Mouse (Mus musculus) urinary bladder, adult 18-20 months (tissue): ENCODE data around the gene Tbcb.
"Not testable (repeated sequence)": the region's sequence is repeated elsewhere in the genome, so short reads cannot be mapped to it uniquely, and the experiment has no call there.

Source experiments
- DNase-seq, 2 experiments: peaks; one replicate each; pipeline ENCODE4 v3.0.0; 2022; ENCODE audit warnings: low spot score in 2 of 2, mixed read lengths in 2 of 2

Tbcb gene

DNA sequence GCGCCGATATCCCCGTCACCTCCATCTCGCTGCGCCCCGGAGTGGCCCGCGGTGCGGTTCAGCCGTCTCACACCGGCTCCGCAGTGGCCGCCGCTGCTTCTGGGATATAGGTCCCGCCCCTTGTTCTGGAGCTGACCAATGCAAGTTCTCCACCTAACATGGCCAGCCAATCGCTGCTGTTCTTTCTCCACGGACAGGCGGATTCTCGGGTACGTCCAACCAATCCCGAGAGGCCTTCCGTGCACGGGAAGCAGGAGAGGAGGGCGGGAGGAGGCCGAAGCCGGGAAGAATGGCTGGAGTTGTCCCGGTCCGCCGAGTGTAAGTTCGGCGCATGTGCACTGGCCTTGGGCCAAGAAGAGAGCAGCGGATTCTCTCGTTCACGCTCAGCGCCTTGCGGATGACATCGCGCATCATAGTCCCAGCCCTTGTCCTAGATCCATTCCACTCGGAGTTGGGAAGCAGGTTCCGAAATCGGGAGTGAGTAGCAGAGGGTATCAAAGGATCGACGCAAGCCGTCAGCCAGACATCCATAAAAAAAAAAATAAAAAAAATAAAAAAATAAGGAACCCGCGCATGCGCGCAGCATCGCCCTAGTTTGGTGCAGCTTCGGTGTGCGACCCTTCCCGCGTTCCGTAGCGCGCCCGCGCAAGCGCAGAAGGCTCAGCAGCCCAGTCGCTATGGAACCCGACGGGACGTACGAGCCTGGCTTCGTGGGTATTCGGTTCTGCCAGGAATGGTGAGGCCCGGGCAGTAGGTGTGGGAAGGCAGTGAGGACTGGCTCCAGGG lies at the start of gene Tbcb, which contains the start of gene Polr2i:
TSS of gene Tbcb (minus strand) at position 604 of the 786 bp plus-strand sequence.
TSS of gene Polr2i (plus strand) at position 280 of the 786 bp plus-strand sequence.
- peak; percentile 93 to 98 for DNase-seq

DNA sequence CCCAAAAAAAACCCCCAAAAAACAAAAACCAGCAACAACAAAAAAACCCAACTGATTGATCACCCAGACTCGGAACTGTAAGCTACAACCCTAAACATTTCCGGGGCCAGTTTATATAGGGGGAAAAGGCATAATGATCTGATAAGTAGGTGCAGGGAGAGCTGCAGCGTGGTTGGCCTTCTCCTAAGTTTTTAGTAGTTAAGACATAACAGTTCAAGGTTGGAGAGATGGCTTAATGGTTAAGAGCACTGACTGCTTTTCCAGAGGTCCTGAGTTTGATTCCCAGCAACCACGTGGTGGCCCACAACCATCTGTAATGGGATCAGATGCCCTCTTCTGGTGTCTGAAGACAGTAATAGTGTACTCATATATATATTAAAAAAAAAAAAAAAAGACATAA lies 49.5 kb upstream of the Tbcb start:
- DNase-seq = no peak

DNA sequence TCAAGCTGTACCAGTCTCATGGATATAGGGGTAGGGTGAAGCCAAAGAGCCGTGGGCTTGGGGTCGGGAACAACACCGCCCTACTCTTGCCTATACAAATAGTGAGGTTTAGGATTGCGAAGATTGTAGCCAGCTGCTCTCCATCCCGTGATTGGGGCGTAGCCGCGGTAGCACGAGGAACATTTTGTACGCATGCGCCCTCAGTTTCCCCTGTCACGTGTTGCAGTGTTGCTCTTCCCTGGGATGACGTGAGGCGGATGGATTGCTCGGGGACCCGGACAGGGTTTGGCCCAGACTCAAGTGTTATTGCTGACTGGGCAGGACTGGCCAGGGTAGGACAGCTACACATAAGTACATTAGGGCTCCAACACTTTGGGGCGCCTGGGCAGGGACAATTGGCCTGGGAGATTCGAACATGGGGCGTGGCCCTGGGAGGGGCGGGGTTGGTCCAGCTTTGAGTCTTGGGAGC lies 48.6 kb upstream of the Tbcb start:
- DNase-seq = peak; percentile 77 to 85

DNA sequence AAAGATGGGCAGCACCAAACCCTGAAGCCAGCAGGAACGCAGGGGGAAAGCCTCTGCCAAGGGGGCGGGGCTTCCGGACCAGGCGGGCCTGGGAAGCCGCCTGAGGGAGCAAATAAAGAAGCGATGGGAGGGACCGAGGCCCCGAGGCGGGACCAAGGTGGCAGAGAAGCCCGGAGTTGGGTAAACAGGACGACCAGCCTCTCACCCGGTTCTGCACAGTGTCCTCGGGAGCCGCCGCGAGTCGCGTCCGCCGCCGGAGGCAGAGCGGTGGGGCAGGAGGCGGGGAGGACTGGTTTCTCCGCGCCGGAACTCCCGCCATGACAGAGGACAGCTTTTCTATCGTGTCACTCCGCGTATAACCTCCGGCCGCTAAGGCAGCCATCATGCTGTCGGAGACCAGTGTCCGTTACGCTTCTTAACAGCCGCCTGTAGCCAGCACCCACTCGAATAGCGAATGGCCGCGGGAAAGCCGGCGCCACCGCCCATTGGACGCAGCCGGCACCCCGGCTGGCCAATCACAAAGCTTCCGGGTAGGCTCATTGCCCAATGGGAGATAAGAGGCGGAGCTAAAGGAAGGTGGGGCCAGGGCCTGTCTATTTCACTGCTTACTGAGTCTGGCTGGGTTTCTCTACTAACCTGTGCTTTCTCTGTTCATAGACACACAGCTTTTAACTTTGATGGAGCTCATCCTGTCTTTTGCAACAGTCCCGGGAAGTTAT lies 48.0 kb upstream of the Tbcb start, which contains the start of the genes Thap8 and Wdr62:
TSS of gene Thap8 (plus strand) at position 144 of the 719 bp plus-strand sequence.
TSS of gene Wdr62 (minus strand) at position 469 of the 719 bp plus-strand sequence.
- peak; percentile 81 to 89 for DNase-seq

DNA sequence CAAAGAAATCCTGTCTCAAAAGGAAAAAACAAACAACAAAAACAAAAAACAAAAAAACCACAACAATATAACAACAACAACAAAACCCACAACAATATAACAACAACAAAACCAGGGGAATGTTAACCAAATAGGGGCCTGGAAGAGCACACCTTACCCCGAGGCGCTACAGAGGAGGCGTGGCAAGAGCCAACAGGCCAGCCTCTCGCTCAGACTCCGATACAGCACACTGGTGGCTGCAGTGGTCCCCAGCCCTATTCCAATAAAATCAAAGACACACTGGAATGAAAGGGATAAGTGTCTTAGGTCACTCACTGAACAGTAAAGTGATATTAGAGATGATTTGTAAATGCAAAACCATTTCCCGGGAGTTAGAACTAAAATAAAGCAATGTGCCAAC lies 47.5 kb upstream of the Tbcb start:
- DNase-seq = no peak

DNA sequence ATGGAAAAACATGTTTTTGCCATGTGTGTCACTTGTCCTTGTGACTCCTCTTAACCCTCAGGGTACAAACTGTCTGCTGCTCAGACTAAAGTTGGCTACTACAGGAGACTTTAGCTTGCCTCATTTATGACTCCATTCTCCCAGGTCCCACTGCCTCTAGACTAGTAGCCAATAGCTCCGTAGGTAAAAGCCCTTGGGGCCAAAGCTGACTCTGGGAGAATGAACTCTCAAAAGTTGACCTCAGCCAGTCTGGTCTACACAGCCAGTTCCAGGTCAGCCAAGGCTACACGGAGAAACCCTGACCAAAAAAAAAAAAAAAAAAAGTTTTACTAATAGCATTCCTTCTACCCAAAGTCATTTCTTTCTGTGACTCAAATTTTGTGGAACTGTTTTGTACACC lies 46.8 kb upstream of the Tbcb start:
- DNase-seq = no peak

DNA sequence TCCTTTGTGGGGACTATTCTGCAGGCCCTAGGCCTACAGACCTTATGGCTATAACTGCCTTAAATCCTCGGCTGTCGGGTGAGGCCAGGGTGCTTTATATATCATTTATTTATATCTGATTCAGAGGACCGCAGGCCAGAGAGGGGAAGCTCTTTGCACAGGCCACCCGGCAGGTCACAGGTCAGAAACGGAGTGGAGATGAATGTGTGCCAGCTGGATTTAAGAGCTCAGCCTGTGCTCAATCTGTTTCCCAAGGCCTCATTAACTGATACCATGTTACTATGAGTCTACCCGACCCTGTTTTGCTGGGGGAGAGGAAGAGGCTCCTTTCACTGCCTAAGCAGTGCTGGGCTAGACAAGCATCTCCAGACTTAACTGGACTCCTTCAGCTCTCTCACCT lies 42.3 kb upstream of the Tbcb start:
- no peak for DNase-seq

DNA sequence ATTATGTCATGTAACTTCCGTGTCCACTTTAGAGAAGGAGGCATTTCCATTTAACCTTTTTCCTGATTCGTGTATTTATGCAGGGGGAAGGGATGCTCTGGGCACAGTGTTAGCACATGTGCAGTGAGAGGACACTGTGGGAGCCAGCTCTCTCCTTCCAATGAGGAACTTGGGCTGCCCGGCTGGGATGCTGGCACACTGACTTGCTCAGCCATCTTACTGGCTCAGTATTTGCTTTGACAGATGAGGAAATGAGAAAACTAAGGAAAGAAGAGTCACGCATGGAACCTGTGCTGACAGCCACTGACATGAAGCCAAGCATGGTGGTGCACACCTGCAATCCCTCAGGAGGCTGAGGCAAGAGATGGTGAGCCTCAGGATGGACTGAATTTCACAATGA lies 37.6 kb upstream of the Tbcb start:
- DNase-seq = no peak

DNA sequence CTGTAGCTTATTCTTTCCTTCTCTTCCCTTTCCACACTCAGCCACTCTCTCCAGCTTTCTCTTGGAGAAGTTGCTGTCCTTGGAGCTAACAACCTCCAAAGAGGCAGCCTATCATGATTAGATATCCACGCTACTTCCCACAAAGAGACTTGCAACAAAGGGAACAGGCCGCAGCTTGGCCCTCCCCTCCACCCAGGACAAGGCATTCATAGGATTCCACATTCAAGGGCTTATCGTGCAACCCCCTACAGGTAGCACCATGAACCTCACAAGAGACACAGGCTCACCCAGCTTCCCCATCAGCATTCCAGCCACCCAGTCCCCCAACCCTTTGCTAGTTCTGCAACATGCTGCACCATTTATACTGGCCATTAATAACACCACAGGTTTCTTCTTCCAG lies 34.7 kb upstream of the Tbcb start:
- no peak for DNase-seq

DNA sequence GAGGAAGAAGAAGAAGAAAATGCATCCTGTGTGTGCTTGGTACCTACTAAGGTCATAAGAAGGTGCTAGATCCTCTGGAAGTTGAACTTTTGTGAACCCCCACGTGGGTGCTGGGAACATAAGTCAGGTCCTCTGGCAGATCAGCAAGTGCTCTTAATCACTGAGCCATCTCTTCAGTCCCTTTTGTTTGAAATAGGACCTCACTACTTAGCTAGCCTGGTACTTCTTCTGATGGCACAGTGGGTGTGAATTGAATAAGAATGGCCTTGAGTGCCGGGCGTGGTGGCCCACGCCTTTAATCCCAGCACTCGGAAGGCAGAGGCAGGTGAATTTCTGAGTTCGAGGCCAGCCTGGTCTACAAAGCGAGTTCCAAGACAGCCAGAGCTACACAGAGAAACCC lies 33.9 kb upstream of the Tbcb start:
- DNase-seq = no peak

DNA sequence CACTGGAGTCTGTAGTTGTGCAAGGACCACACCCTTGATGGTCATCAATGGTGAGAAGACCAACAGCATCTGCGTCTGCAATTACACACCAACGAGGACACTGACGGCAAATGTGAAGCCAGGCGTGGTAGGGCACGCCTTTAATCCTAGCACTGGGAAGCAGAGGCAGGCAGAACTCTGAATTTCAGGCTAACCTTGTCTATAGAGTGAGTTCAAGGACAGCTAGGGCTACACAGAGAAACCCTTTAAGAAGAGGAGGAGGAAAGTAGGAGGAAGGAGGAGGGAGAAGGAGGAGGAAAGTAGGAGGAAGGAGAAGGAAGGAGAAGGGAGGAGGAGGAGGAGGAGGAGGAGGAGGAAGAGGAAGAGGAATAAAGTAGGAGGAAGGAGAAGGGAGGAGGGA lies 33.5 kb upstream of the Tbcb start:
- no peak for DNase-seq

DNA sequence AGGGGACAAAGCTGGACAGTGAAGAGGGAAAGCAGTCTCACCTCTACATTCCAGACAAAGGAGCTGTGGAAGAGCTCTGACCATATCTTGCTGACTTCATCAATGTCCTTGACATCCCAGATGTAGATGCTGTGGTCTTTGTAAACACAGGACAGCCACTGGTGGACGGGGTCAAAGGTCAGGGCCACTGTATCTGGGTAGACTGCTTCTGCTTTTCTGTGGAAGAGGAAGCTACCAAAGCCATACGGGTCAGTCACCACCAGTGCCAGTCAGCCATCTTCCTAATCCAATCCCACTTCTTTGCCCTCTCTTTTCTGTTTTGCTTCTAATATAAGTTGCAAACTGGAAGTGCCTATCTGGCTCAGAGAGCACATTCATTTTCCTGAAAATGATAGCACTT lies 33.0 kb upstream of the Tbcb start:
- DNase-seq = no peak

DNA sequence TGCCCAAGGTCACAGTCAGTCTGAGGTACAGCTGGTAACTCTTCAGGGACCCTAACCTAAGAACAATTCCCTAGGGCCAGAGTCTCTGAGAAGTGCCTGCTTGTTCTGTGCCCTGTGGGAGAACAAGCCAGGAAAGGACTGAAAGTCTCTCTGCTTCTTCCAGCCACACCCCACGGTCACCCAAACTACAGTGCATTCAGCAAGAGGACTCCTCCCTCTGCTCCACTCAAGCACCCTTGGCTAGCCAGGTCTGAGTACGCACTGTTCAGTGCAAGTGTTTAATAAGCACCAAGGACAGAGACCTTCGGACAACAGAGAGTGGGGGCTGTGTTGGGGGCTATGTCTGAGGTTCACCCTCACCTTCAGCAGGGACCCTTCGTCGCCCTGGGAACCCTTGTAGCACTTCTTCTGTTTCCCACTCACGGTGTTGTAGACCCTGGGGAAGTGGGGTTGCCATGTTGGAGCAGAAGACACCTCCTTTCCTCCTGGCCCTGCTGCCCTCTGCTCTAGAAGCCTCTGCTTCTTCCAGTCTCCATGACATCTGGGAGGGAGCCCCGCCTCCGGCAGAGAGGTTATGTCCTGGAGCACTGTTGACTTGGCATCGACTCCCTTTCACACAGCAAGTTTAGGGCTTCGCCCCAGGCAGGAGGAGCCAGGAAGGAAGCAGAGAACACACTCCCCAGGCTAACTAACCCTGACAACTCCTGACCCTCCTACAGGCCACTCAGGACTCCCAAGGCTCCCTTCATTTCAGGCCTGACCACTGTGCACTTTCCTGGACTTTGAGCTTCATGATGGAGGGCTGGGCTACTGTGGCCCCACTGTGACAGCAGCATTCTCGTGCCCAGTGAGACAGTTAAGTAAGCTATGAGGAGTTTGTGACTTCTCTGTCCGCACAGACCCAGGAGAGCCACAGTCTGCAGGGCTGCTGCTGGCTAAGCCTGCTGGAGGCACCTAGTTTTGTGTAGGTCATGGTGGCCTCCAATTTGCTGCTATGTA lies 20.2 kb upstream of the Tbcb start:
- peak in 1 of 2 experiments; percentile 47 for DNase-seq

DNA sequence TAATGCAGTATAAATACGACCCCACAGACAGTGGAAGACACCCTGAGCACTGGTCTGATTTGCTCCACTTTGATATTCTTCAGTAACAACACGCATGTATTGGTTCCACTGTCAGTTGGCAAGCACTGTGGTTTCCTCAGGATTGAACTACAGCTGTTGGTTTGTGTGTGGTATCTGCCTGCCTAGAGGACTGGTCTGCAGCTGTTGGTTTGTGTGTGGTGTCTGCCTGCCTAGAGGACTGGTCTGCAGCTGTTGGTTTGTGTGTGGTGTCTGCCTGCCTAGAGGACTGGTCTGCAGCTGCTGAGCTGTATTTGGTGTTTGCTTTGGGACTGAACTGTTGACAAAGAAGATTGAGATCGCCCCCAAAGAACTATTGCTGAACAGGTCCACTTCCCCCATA lies 5.3 kb upstream of the Tbcb start:
- DNase-seq = not testable (repeated sequence)

DNA sequence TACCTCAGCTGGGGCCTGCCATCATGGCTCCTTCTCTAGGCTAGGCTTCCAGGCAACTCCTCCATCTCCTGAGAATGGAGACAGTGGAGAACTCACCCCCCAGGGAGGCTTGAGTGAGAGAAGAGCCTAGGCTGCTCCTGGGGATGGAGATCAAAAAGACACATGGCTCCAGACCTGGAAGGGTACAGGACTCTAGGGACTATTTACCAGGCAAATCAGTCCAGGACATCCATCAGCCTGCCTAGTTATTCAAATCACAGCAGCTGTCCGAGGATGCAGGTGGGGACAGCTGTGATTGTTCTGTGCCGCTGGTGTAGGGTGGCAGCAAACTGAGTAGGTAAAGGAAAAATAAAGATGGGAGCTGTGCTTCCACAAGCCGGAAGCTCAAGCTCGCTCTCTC lies 3.6 kb upstream of the Tbcb start, which contains the start of gene Ovol3:
TSS of gene Ovol3 (minus strand) at position 101 of the 400 bp plus-strand sequence.
- DNase-seq = no peak

DNA sequence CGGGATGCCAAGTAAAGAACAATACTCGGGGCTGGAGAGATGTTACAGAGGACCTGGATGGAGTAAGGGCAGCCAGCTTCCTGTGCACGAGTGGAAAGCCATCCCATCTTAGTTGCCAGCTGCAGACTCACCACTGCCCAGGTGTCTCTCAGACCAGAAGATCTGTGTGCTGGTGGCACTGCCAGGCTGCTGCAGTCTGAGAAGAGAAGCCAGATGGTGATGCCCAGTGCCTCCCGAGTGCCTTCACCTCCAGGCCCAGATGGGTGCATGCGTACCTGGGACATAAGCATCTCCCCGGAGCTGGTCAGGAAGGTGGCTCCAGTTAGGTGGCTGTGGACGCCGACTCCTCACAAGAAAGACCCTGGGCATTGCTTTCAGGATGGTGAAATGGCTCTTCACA lies 3.0 kb upstream of the Tbcb start:
- DNase-seq = no peak

DNA sequence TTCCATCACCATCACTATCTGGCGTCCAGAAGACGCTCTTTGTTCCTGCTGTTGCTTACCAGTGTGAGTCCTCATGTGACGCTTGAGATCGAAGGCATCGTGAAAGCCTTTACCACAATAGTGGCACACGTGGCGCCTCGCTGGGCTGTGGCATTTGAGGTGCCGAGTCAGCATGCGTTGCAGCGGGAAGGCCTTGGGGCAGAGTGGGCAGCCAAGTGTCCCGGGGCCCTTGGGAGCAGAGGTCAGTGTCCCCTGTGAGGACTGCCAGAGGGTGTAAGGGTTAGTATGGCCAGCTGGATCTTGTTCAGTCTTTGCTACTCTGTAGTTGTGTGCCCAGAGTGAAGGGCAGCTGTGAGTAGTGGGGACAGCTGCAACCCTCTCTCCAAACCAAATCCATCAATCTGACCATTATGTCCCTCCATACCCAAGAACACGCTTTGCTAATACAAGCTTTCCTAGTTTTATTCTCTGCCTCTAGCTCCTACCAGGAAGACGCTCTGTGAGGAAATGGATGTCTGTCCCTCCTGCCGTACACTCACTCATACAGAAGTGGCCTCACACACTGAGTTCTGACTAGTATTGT lies 2.3 kb upstream of the Tbcb start:
- no peak for DNase-seq

DNA sequence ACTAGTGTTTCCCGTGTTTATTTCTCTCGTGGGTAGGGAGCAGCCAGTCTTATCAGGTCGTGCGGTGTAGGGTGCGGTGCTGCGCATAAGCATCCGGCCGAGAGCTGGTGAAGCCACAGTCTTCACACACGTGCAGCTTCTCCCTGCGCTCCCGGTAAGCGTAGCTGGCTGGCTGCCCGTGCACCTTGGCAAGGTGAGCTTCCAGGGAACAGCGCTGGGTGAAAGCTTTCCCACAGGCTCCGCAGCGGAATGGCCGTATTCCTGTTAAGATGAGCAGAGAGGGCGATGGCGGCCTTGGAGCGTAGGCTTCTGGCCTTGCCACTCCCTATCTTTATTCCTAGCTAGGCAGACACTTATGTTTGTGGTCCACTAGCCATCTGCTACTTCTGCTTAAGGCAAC lies 1.3 kb upstream of the Tbcb start:
- no peak for DNase-seq

DNA sequence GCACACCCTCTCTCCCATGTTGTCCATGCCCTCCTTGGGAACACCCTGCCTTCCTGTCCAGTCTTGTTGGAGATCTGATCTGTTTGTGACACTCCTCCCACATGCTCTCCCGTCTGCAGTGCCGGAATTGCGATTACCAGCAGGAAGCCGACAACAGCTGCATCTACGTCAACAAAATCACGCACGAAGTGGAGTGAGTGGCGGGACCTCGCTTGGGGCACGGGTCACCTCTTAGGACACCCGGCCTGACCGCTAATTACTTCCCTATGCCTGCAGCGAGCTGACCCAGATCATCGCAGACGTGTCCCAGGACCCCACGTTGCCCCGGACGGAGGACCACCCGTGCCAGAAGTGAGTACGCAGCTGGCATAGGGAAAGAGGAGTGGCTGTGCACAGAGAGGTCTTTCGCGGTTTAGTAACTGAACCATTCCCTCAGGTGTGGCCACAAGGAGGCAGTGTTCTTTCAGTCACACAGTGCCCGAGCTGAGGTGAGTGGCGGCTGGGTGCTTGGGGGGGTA lies 618 bp upstream of the Tbcb start:
- peak in 1 of 2 experiments; percentile 47 for DNase-seq

DNA sequence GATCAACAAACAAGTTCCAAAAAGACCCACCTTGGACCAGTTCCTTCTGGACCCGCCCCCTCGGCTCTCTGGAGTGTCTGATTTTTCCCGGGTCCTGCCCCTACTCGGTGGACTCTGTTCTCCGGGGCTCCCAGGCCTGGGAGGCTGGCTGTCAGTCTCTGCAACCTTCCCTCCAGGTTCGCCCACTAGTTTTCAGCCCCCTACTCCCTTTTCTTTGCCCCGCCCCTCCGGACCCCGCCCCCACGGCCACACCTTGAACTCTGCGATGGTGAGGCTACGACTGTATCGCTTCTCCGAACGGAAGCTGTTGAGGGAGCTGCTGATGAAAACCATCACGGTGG lies 774 bp downstream of the Tbcb start:
- DNase-seq = no peak

DNA sequence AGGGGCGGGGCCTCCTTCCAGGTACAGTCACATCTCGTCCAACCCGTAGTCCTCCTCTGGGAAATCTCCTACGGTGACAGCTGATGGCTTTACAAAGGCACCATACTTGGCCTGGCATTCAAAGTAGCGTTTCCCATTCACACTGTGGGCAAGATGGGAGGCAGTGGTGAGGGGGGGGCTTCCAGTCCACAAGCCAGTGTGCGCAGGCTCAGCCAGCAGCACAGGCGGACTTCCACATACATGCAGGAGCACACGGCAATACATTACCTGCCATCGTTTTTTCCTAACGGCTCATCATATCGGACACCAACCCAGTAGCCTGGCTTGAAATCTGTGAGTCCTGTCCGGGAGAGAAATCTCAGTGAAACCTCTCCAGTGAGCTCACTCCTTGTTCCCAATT lies 7.9 kb downstream of the Tbcb start:
- no peak for DNase-seq
